Mouse (Mus musculus): ENCODE data around the gene Tulp2. TPM values are rescaled to one million over a fixed set of nuclear protein-coding genes. Genes with fewer than 3 reads are reported as not detected.
"Not testable (repeated sequence)": the region's sequence is repeated elsewhere in the genome, so short reads cannot be mapped to it uniquely, and the experiment has no call there.

Tulp2 gene
- polyA plus RNA-seq, 2 experiments from 2014 or later = 1.2 TPM

- peak; percentile 56 for ATAC-seq
Observed at GRCm38 (mm10) chr7:45488293-45489204, 6.9 kb downstream of the Tulp2 start, which contains the start of gene Dhdh. Gene Dhdh, minus strand, starts transcription at chr7:45488805.

- ATAC-seq = no peak
Observed at GRCm38 (mm10) chr7:45489578-45489977, 7.9 kb downstream of the Tulp2 start.

- no peak for ATAC-seq
Observed at GRCm38 (mm10) chr7:45490822-45491221, 9.1 kb downstream of the Tulp2 start.

DNA sequence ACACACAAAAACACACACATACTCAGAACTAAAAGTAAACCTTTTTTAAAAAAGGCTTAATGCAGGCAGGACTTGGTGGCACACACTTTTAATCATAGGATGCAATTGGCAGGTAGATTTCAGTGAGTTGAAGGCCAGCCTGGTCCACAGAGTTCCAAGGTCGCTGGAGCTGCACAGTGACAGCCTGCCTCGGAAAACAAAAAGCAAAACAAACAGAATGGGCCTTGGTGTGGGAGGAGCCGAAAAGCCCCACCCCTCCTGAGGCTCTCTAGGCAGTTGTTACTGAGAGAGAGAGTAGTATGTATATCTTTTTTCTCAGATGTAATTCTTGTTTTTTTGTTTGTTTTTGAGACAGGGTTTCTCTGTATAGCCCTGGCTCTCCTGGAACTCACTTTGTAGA is 9.6 kb downstream of the Tulp2 start:
- ATAC-seq = no peak

GRCm38 (mm10) chr7:45492225-45492844 is 10.7 kb downstream of the Tulp2 start:
- no peak for ATAC-seq

GRCm38 (mm10) chr7:45492951-45493350 is 11.3 kb downstream of the Tulp2 start:
- no peak for ATAC-seq

- ATAC-seq = no peak
Observed at GRCm38 (mm10) chr7:45494548-45494947, 12.9 kb downstream of the Tulp2 start.

GRCm38 (mm10) chr7:45498427-45498826 is 16.8 kb downstream of the Tulp2 start:
- ATAC-seq = no peak

DNA sequence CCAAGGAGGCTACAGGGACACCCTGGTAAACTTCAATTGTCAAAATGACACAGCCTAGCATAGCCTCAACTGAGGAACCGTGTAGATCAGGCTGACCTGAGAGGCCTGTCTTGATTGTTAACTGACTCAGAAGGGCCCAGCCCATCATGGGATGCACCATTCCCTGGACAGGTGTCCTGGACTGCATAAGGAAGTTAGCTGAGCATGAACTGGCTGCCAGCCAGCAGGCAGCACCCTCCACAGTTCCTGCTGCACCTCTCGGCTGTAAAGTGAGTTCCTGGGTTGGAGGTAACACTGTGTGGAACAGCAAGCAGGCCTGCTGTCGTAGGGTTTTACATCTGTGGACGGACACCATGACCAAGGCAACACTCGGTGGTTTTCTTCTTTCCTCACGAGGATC is 25.9 kb downstream of the Tulp2 start:
- ATAC-seq = no peak

- no peak for ATAC-seq
Observed at GRCm38 (mm10) chr7:45508561-45508960, 26.9 kb downstream of the Tulp2 start.

DNA sequence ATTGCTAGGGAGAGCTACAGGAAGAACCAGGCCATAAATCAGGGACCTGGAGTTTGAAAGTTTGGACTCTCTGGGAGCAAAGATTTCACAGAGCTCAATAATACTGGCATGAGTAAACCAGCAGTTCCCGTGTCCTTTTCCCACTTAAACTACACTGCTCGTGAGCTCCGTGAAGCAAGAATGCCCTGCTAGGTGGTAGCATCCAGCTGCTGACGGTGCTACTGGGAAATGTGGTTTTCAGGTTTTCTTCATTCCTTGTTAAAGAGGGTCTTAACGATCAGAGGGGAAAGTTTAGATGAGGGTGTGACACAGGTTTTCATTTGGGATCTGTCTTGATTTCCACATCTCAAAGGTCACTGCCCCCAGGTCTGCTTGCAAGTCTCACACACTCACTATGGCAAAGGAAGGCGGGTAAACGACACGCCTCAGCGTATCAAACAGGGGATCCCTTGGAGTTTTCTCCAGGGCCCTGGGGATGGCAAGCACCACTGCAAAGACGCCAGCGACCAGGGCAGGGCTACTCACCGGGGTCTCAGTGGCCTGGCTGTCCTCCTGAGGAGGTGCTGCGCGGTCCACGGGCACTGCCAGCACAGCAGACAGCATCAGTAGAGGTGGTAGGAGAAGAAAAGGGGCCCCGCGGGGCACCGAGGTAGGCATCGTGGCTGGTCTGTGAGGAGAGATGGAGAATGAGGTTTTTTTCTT is 27.7 kb downstream of the Tulp2 start:
- peak; percentile 8 for ATAC-seq

DNA sequence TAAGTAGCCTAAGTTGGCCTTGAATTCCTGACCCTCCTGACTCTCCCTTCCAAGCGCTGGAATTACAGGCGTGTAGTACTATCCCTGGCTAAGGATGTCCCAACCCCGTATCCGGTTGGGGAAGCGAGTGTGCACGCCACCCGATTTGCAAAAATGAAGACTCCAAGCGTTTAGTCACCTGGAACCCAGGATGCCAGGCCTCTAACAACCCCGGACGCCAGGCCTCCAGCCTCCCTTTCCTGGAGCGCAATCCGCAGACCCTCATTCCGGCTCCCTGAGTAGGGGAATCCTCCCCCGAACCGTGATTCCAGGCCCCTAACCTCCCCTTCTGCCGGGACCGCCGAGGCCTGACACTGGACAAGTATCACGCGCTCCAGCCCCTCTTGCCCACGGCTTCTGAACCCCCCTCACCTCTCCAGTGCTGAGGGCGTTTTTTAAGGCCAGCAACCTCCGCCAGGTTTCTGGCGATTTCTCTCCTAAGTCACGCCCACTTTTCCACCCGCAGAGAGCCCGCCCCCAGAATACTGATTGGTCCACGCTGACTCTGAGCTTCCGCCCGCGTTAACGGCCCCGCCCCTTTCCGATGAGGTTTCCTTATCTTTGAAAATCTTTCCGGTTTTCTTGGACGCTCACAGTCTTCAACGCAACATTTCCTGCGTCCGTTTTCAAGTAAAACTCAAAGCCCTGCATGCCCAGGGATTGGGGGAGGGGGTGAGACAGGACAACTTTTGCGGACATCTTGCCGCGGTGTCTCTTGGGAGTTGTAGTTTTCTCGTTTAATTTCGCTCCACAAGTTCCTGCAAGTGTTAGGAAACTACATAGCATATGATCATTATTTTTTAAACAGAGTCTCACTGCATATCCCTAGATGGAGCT is 28.5 kb downstream of the Tulp2 start, which contains the start of gene Nucb1:
Nucb1 (minus strand) TSS at position 495 of the 876 bp plus-strand sequence.
- peak; percentile 90 for ATAC-seq

DNA sequence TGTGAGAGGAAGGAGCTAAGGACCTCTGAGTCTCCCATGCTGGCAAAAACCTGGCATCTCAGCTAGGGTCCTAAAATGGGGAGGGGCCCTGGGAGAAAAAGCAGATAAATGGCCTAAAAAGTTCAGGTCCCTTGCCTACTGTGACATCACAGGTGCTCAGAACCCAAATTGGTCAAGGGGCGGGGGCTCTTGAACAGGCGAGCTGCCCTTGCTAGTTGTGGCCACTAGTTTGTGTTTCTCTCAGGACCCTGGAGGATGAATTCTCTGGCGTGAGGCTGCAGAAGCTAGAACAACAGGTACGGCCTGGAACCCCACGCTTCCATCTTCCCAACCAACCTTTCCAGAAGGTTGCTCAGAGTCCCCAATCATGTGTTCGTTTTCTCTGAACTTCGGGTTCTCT is 32.7 kb downstream of the Tulp2 start:
- ATAC-seq = no peak

DNA sequence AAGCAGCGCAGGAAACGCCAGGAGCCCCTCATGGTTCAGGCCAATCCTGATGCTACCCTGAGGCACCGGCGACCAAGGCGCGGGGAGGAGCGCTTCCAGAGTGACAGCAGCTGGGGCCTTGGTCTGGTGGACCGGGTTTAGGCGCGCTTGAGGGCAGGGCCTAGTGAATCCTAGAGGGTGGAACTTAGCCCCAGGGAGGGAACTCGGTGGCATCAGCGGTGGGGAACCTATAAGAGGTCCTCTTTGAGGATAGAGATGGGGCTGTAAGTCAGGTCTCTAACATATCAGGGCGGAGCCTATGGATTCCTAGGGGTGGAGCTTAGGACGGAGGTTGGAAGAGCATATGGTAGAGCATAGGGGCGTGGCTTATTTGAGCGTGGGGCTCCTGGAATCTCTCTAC is 33.8 kb downstream of the Tulp2 start:
- ATAC-seq = no peak

DNA sequence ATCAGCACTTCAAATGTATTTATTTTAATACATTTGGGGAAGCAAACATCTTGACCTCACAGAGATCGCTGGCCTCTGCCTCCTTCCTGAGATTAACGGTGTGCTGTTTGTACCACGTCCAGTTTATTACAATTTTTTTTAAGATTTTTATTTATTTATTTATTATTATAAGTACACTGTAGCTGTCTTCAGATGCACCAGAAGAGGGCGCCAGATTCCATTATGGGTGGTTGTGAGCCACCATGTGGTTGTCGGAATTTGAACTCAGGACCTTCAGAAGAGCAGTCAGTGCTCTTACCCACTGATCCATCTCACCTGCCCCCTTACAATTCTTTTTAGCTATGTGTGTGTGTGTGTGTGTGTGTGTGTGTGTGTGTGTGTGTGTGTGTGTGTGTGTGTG is 35.2 kb downstream of the Tulp2 start:
- not testable (repeated sequence) for ATAC-seq

DNA sequence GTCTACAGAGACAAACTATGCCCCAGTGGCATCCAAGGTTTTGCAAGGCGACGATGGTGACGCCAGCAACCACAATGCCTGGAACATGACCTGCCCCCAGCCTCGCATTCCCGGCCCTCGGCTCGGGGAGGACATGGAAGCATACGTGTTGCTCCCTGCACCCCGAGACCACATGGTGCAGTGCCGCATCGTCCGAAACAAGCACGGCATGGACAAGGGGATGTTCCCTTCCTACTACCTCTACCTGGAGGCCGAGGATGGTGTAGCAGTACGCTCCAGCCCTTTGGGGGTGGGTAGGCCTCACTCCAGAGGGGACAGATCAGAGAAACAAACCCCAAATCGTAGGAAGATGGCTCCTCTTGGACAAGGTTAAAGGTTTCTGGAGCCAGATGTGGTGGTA is 36.9 kb downstream of the Tulp2 start:
- no peak for ATAC-seq

GRCm38 (mm10) chr7:45519345-45520120 is 37.9 kb downstream of the Tulp2 start:
- ATAC-seq = no peak

GRCm38 (mm10) chr7:45520605-45521004 is 38.9 kb downstream of the Tulp2 start:
- ATAC-seq = no peak

GRCm38 (mm10) chr7:45521728-45522184 is 40.1 kb downstream of the Tulp2 start:
- peak; percentile 68 for ATAC-seq

- ATAC-seq = no peak
Observed at GRCm38 (mm10) chr7:45522194-45522752, 40.6 kb downstream of the Tulp2 start.

Measured in CD4-positive, CD25-positive, alpha-beta regulatory T cell, adult 4 months (primary cell).